Mouse (Mus musculus) embryonic fibroblast, embryonic 13.5 days (primary cell): ENCODE measurements around the gene Slc27a2.

Source experiments
- CTCF ChIP-seq: IDR thresholded peaks from 2 replicates; pipeline ENCODE4 v1.5.1; 2011; ENCODE audit warnings: mild to moderate bottlenecking, control low read depth, low read length, moderate library complexity, borderline replicate concordance; ENCODE audit not compliant: insufficient read depth
- POLR2A ChIP-seq: IDR thresholded peaks from 2 replicates; pipeline ENCODE4 v1.6.1; 2011; ENCODE audit warnings: low read depth, mild to moderate bottlenecking, control low read depth, low read length, moderate library complexity

GRCm38 (mm10) chr2:126508228-126508627 is 44.0 kb upstream of the Slc27a2 start:
- TF ChIP-seq CTCF, result no peak
- no peak for TF ChIP-seq POLR2A
